Mouse (Mus musculus) ES-Bruce4 (cell line): ENCODE results near the gene Gm15448.
"Not testable (repeated sequence)": the region's sequence is repeated elsewhere in the genome, so short reads cannot be mapped to it uniquely, and the experiment has no call there.

Source experiments
- EP300 ChIP-seq: IDR thresholded peaks from 2 replicates; pipeline ENCODE4 v1.6.1; 2011; ENCODE audit warnings: low read depth, low read length; ENCODE audit not compliant: insufficient read depth
- POLR2A ChIP-seq: IDR thresholded peaks from one replicate; pipeline ENCODE4 v1.8.1; 2011; ENCODE audit warnings: low read length; ENCODE audit not compliant: insufficient read depth

GRCm38 (mm10) chr7:3844951-3845350 is 19.5 kb upstream of the Gm15448 start, which contains the start of gene Pira2:
- not testable (repeated sequence) for TF ChIP-seq EP300, POLR2A
